Mouse (Mus musculus): ENCODE measurements at regions not wholly inside any gene's neighbourhood (a gene's known extent, or its start where the extent isn't known, plus 50 kb on each side); places are given as distances from the start of the nearest gene placed in this dataset.

DNA sequence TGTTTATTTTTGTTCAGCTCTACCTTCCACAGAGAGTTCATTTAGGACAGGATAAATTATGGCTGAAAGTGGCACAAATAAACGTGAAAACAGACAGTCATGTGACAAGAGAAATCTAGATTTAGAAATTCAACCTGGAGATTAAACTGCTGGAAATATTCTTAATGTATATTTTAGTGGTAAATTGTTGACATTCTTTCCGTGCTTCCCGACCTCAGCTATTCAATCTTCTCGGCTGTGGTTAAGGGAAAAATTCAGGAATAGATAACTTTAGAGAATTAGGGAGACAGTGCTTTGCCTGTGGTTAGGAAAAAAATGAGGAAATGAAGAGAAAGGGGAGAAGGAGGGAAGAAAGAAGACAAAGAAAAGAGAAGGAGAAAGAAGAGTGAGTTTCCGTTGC lies 211.7 kb upstream of the Tsc22d2 start:
- no peak overlapping the region for H3K27ac ChIP-seq (replicated peaks)
- 46% methylated on average over 5 of the region's 5 CpGs for WGBS (ENCODE audit: insufficient replicate concordance)
- no peaks in the 10 kb centered on the region for H3K36me3 ChIP-seq (replicated peaks)
- no peak for ATAC-seq (ENCODE audit: insufficient read depth)
- no peaks in the 10 kb centered on the region for H3K27me3 ChIP-seq
- no peak overlapping the region for H3K4me3 ChIP-seq (replicated peaks)
- no peak overlapping the region for H3K4me2 ChIP-seq
- no peaks in the 10 kb centered on the region for H3K9me3 ChIP-seq (replicated peaks)
- H3K9ac ChIP-seq: no peak overlapping the region
- no peaks in the 10 kb centered on the region for H3K4me1 ChIP-seq (replicated peaks)

DNA sequence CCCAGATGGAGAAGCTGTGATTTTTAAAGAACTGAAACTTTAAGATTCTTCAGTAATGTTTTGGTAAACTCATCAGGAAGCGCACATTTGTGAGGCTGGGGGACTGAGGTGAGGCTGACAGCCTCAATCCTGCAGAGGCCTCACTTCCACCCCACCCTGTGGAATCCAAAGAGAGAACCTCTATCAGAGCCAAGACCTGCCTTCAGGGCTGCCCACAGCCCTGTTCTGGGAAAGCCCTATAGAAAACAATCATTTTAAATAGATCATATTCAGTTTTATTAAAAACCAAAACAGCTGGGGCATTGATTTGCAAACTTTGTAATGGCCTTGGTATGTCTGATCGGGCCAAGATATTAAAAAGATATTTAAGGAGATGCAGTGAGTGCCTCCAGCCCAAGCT lies 210.7 kb upstream of the Tsc22d2 start:
- Histone ChIP-seq H3K27ac (replicated peaks) (no peak overlapping the region), H3K4me1 (replicated peaks) (no peaks in the 10 kb centered on the region), H3K9ac (no peak overlapping the region), H3K36me3 (replicated peaks) (no peaks in the 10 kb centered on the region), H3K9me3 (replicated peaks) (no peaks in the 10 kb centered on the region), H3K4me3 (replicated peaks) (no peak overlapping the region), H3K27me3 (no peaks in the 10 kb centered on the region), H3K4me2 (no peak overlapping the region)
- 66% methylated on average over 2 of the region's 2 CpGs for WGBS (ENCODE audit: insufficient replicate concordance)
- no peak for ATAC-seq (ENCODE audit: insufficient read depth)

DNA sequence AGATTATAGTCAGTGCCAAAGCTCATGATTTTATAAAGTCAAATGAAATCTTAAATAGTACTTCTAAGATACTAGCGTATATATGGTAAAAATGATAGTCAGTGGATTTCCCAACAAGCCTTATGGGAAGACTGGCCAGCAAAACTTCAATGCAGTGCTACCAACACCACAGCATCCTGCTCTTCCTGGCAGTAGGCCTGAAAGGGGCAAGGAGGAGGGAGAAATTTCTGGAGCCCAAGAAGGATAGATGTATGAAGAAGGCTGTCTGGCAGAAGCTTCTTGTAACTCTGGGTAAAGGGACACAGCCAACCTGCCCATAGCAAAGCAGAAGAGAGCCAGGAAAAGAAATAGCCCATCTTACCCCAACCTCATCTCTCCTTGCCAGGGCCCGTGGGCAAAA lies 209.0 kb upstream of the Tsc22d2 start:
- no peaks in the 10 kb centered on the region for H3K27me3 ChIP-seq
- no peak overlapping the region for H3K27ac ChIP-seq (replicated peaks)
- ATAC-seq (ENCODE audit: insufficient read depth): no peak
- no peak overlapping the region for H3K9ac ChIP-seq
- H3K4me3 ChIP-seq (replicated peaks): no peak overlapping the region
- no peaks in the 10 kb centered on the region for H3K36me3 ChIP-seq (replicated peaks)
- H3K4me1 ChIP-seq (replicated peaks): no peaks in the 10 kb centered on the region
- H3K9me3 ChIP-seq (replicated peaks): no peaks in the 10 kb centered on the region
- WGBS (ENCODE audit: insufficient replicate concordance): 63% methylated on average over 2 of the region's 2 CpGs
- H3K4me2 ChIP-seq: no peak overlapping the region

DNA sequence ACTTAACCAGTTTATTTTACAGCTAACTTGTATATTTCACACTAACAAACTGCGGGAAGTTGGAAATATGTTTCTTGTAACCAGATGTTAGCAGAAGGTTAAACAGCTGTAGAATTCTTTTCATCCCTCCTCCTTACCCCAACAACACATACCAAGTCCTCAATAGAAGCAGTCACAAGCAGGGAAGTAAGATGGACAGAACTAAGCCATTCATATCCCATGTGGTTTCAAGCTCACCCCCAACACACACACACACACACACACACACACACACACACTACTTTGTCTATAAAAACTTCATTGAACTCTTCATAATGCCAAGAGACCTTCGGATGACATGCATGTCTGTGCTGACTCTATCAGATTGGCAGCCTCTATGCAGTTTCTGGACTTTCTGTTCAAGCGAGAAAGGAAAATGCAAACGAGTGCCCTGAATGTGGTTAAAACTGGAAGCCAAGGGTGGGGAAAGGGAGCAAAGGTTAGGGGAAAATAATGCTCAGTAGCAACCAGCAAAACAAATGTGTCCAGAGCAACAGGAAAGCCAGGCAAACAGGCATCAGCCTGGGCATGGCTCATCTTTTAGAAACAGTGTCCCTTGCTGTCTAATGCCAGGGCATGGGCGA lies 207.6 kb upstream of the Tsc22d2 start:
- H3K4me3 ChIP-seq (replicated peaks): no peak overlapping the region
- no peak overlapping the region for H3K9ac ChIP-seq
- H3K27me3 ChIP-seq: no peaks in the 10 kb centered on the region
- no peaks in the 10 kb centered on the region for H3K36me3 ChIP-seq (replicated peaks)
- 50% methylated on average over 5 of the region's 5 CpGs for WGBS (ENCODE audit: insufficient replicate concordance)
- no peak overlapping the region for H3K27ac ChIP-seq (replicated peaks)
- no peak overlapping the region for H3K4me2 ChIP-seq
- no peaks in the 10 kb centered on the region for H3K9me3 ChIP-seq (replicated peaks)
- no peaks in the 10 kb centered on the region for H3K4me1 ChIP-seq (replicated peaks)
- ATAC-seq (ENCODE audit: insufficient read depth): no peak

DNA sequence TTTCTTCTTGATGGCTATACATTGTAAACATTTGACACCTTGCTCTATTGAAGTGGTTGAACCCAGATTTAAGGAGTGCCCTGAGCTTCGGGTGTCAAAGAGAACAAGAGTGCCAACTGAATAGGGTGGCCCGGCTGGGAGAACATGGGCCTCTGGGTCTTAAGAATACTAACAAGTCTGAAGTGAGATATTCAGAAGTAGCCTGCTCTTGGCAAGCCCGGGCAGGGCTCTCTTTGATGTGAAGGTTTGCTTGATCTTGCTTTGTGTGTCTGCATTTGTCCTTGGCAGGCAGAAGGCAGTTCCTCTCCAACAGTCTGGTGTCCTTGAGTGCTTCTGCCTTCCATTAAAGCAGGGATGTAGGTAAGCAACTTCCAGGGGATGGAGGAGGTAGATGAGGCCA lies 203.5 kb upstream of the Tsc22d2 start:
- no peaks in the 10 kb centered on the region for H3K4me1 ChIP-seq (replicated peaks)
- H3K4me2 ChIP-seq: no peak overlapping the region
- H3K27me3 ChIP-seq: no peaks in the 10 kb centered on the region
- H3K36me3 ChIP-seq (replicated peaks): no peaks in the 10 kb centered on the region
- no peak overlapping the region for H3K27ac ChIP-seq (replicated peaks)
- no peaks in the 10 kb centered on the region for H3K9me3 ChIP-seq (replicated peaks)
- H3K4me3 ChIP-seq (replicated peaks): no peak overlapping the region
- no peak for ATAC-seq (ENCODE audit: insufficient read depth)
- 45% methylated on average over 3 of the region's 3 CpGs for WGBS (ENCODE audit: insufficient replicate concordance)
- no peak overlapping the region for H3K9ac ChIP-seq

DNA sequence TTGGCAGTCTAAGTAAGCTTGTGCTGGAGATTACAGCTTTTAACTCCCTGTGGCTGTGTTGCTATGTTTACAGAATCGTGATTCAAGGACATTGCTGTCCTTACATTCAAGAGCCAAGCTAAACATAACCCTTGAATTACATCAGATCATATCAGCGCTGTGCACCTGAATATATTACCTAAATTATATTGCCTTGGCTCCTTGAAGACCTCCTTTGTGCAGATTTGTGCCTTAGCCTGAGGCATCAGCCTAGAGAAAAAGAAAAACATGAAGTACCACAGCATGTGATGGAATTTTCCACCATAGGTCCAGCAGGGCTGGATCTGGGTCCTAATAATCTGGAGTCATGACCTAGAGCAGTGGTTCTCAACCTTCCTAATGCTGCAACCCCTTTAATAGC lies 189.8 kb upstream of the Tsc22d2 start:
- Histone ChIP-seq H3K4me1 (replicated peaks) (no peaks in the 10 kb centered on the region), H3K36me3 (replicated peaks) (no peaks in the 10 kb centered on the region), H3K9me3 (replicated peaks) (no peaks in the 10 kb centered on the region), H3K4me2 (no peak overlapping the region), H3K27ac (replicated peaks) (no peak overlapping the region), H3K27me3 (no peaks in the 10 kb centered on the region), H3K4me3 (replicated peaks) (no peak overlapping the region), H3K9ac (no peak overlapping the region)
- ATAC-seq (ENCODE audit: insufficient read depth): no peak
- 55% methylated on average over 2 of the region's 2 CpGs for WGBS (ENCODE audit: insufficient replicate concordance)

DNA sequence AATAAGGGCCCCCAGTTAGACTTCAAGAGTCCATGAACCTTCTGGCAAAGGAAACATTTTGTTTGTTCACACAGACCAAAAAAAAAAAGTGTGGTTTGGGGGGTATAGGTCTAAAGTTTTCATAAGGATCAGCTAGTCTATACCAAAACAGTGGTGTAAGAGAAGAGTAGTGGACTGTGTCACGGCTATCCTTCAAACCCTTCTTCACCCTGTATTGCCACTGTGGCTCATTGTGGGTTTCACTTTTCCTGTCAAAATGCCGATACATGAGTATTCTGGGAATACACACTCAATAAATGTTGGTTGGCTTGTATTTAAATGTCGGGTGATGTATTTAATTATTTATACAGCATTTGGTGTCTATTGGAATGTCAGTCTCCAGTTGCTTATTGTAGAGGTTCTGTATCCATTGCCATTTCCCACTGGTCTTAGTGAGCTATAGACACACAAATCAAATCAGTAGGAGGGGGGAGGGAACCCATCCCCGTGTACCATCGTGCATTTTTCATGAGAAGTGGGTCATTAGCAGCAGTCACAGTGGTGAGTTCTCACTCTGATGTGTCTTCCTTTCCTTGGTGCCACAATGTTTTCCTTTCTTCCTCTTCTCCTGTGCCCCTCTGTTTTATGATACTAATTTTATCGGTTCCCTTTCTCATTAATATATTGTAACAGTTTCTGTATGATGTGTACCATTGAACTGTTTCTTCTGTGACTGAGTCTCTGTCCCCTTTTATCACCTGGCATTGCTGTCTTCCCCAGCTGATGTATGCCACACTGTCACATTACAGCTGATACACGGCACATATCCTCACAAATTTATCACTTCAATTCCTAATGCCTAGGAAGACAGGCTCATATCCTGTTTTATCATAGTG lies 187.8 kb upstream of the Tsc22d2 start:
- 65% methylated on average over 7 of the region's 7 CpGs for WGBS (ENCODE audit: insufficient replicate concordance)
- H3K4me3 ChIP-seq (replicated peaks): no peak overlapping the region
- H3K27me3 ChIP-seq: no peaks in the 10 kb centered on the region
- no peak overlapping the region for H3K27ac ChIP-seq (replicated peaks)
- no peaks in the 10 kb centered on the region for H3K36me3 ChIP-seq (replicated peaks)
- H3K4me1 ChIP-seq (replicated peaks): no peaks in the 10 kb centered on the region
- H3K9me3 ChIP-seq (replicated peaks): no peaks in the 10 kb centered on the region
- no peak overlapping the region for H3K9ac ChIP-seq
- no peak for ATAC-seq (ENCODE audit: insufficient read depth)
- H3K4me2 ChIP-seq: no peak overlapping the region

DNA sequence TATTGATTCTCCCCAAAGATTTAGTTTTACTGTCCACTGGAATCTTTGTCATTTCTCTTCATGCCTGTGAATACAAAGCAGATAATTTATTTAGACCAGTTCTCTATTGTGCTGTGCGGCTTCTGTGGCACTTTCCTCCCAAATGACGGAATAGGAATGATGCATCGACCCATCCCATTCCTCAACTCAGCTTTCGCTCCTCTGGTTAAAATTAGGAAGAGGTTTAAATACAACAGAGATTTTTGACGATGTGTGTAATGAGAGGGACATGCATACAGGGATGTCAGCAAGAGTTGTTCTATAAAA lies 187.2 kb upstream of the Tsc22d2 start:
- Histone ChIP-seq H3K4me2 (no peak overlapping the region), H3K27ac (replicated peaks) (no peak overlapping the region), H3K9me3 (replicated peaks) (no peaks in the 10 kb centered on the region), H3K9ac (no peak overlapping the region), H3K4me3 (replicated peaks) (no peak overlapping the region), H3K27me3 (no peaks in the 10 kb centered on the region), H3K36me3 (replicated peaks) (no peaks in the 10 kb centered on the region), H3K4me1 (replicated peaks) (no peaks in the 10 kb centered on the region)
- ATAC-seq (ENCODE audit: insufficient read depth): no peak
- 65% methylated on average over 5 of the region's 5 CpGs for WGBS (ENCODE audit: insufficient replicate concordance)

DNA sequence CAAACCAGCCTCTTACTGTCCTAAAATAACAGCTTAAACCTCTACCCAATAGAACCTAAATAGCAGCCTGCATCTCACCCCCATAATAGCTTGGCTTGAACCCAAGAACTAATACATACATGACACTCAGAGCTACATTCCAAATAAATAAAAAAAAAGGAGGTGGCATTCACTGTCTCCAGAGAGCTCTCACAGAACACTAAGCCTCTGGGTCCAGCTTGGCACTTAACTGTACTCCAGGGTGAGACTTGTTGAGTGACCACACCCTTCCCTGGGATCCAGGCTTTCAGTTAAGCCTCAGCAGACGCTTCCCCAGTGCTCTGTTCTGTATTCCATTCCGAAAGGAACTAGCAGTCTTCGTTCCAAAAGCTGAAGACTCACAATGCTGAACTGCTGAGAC lies 186.3 kb upstream of the Tsc22d2 start:
- Histone ChIP-seq H3K36me3 (replicated peaks) (no peaks in the 10 kb centered on the region), H3K4me2 (no peak overlapping the region), H3K9me3 (replicated peaks) (no peaks in the 10 kb centered on the region), H3K27me3 (no peaks in the 10 kb centered on the region), H3K4me3 (replicated peaks) (no peak overlapping the region), H3K27ac (replicated peaks) (no peak overlapping the region), H3K4me1 (replicated peaks) (no peaks in the 10 kb centered on the region), H3K9ac (no peak overlapping the region)
- 33% methylated on average over 3 of the region's 3 CpGs for WGBS (ENCODE audit: insufficient replicate concordance)
- no peak for ATAC-seq (ENCODE audit: insufficient read depth)

DNA sequence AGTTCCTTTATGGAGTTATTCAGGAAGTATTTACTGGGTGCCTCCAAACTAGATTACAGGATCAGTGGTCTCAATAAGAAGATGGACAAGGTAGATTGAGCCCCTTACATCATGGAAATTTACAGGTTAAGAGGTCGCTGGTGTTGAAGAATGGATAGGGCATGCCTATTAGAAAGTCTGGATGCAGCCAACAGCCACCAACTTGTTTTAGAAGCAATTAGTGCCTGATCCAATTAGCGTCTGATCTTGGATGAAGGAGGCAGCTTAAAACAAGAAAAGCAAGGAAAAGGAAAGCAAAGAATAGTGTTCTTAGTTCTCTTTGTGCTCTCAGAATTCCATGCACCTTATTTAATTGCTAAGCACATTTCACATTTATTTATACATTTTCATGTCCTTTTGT lies 182.8 kb upstream of the Tsc22d2 start:
- H3K4me2 ChIP-seq: no peak overlapping the region
- ATAC-seq (ENCODE audit: insufficient read depth): no peak
- no peak overlapping the region for H3K4me3 ChIP-seq (replicated peaks)
- H3K9ac ChIP-seq: no peak overlapping the region
- H3K27ac ChIP-seq (replicated peaks): no peak overlapping the region
- H3K4me1 ChIP-seq (replicated peaks): no peaks in the 10 kb centered on the region
- no peaks in the 10 kb centered on the region for H3K9me3 ChIP-seq (replicated peaks)
- WGBS (ENCODE audit: insufficient replicate concordance): 53% methylated on average over 2 of the region's 2 CpGs
- H3K27me3 ChIP-seq: no peaks in the 10 kb centered on the region
- H3K36me3 ChIP-seq (replicated peaks): no peaks in the 10 kb centered on the region

DNA sequence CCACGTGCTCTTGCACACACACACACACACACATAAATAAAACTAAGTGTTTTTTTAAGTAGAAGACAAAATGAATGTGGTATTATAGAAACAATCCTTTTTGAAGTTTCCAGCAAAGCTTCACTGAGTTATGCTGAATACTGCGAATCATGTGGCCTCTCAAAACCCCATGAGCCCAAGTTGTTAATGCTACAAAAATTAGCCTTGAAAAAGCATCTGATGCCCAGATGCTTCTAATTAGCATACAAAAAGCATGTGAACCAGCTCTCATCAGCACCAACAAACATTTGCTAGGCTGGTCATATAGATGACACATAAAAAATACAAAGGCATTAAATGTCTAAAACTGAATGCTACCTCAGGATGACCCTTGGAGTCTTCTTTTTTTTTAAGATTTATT lies 181.2 kb upstream of the Tsc22d2 start:
- H3K36me3 ChIP-seq (replicated peaks): no peaks in the 10 kb centered on the region
- no peak overlapping the region for H3K27ac ChIP-seq (replicated peaks)
- no peak overlapping the region for H3K4me3 ChIP-seq (replicated peaks)
- H3K4me1 ChIP-seq (replicated peaks): no peaks in the 10 kb centered on the region
- 57% methylated on average over 2 of the region's 2 CpGs for WGBS (ENCODE audit: insufficient replicate concordance)
- H3K9ac ChIP-seq: no peak overlapping the region
- no peaks in the 10 kb centered on the region for H3K9me3 ChIP-seq (replicated peaks)
- ATAC-seq (ENCODE audit: insufficient read depth): no peak
- no peak overlapping the region for H3K4me2 ChIP-seq
- no peaks in the 10 kb centered on the region for H3K27me3 ChIP-seq
